Comparison of ENCODE assay signal across 11 mouse cellular contexts in the genomic region with DNA sequence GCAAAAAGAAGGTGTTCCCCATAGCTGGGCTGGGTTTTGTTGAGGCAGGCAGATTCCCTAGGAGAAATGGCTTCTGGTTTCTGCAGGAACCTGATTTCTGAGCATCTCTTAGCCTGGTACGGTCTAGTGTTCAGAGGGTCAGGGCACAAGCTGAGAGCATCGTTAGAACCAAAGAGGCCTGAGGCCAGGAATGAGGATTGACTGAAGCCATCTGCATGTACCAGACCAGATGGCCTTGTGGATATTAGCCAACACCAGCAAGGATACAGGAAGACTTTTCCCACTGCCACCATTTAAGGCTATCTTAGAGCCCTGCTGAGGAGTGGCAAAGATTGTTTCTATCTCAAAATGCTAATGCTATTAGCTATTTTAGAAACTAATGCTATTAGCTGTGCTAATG.
DNase-seq lines count a peak whose midpoint lies in the region; ATAC-seq and TF ChIP-seq lines count a peak whose summit lies in the region.
"Had no signal": no experiment of that assay in that cellular context is flagged by ENCODE, and none has a peak within 500 bp of the region (broad histone marks: within the 10 kb centered on the region; RNA-seq: fewer than 3 reads in every experiment).

No protein-coding gene starts in this region.

- no peaks in the 10 kb centered on the region for H3K4me1 ChIP-seq in kidney, adult 2 months (ENCODE audit: control insufficient read depth, insufficient read depth, low read length)
- peaks cover 6% of the 10 kb centered on the region; the same call in 1 of the 2 replicates for H3K4me1 ChIP-seq in lung, embryonic 16.5 days (replicated peaks; ENCODE audit: control insufficient read depth, insufficient read depth, low read length)
- H3K4me1 ChIP-seq: hindbrain, embryonic 13.5 days; midbrain, embryonic 15.5 days had no signal

- no peaks in the 10 kb centered on the region for H3K27me3 ChIP-seq in kidney, adult 2 months (replicated peaks; ENCODE audit: control insufficient read depth, insufficient read depth, low read length)
- no peaks in the 10 kb centered on the region for H3K27me3 ChIP-seq in lung, embryonic 16.5 days (ENCODE audit: control insufficient read depth, insufficient read depth, low read depth, low read length)
- H3K27me3 ChIP-seq: midbrain, embryonic 15.5 days had no signal

- H3K4me2 ChIP-seq in lung, embryonic 16.5 days (ENCODE audit: low read depth, low read length): no peak overlapping the region
- H3K4me2 ChIP-seq: hindbrain, embryonic 13.5 days; midbrain, embryonic 15.5 days had no signal

- no peak overlapping the region for H3K9ac ChIP-seq in lung, embryonic 16.5 days (ENCODE audit: low read length)
- H3K9ac ChIP-seq: hindbrain, embryonic 13.5 days; liver, postnatal 0 days; midbrain, embryonic 15.5 days had no signal

- no peak overlapping the region for H3K27ac ChIP-seq in kidney, adult 2 months (ENCODE audit: insufficient read depth, low read depth, low read length)
- H3K27ac ChIP-seq in lung, embryonic 16.5 days (ENCODE audit: low read length): no peak overlapping the region
- H3K27ac ChIP-seq: hindbrain, embryonic 13.5 days; midbrain, embryonic 15.5 days had no signal

- peak; percentile 63 for ATAC-seq in cerebellum, adult (ENCODE audit: insufficient number of reproducible peaks, low FRiP score, low TSS enrichment)
- ATAC-seq in lung, embryonic 16.5 days (ENCODE audit: low read depth): peak; percentile 28; the same call in 1 of the 2 replicates
- ATAC-seq: liver, postnatal 0 days; midbrain, embryonic 15.5 days had no signal

- no peak for TF ChIP-seq CTCF in kidney, adult 2 months (conservative IDR thresholded peaks at IDR 0.05; ENCODE audit: insufficient read depth, insufficient read length, low read depth, low read length)

- H3K9me3 ChIP-seq in lung, embryonic 16.5 days (ENCODE audit: control insufficient read depth, low read length): no peaks in the 10 kb centered on the region
- H3K9me3 ChIP-seq: hindbrain, embryonic 13.5 days; midbrain, embryonic 15.5 days had no signal

- 58% methylated on average over 2 of the region's 2 CpGs for WGBS in kidney, adult 2 months
- WGBS in lung, embryonic 16.5 days: 54% methylated on average over 2 of the region's 2 CpGs

- H3K36me3 ChIP-seq in kidney, adult 2 months (ENCODE audit: control insufficient read depth, insufficient read depth, low read length): no peaks in the 10 kb centered on the region
- no peaks in the 10 kb centered on the region for H3K36me3 ChIP-seq in lung, embryonic 16.5 days (ENCODE audit: control insufficient read depth, insufficient read depth, low read length)
- H3K36me3 ChIP-seq: hindbrain, embryonic 13.5 days; midbrain, embryonic 15.5 days had no signal

- DNase-seq in kidney, adult 2 months: peak; percentile 3
- no peak for DNase-seq in kidney, postnatal 25 days
- DNase-seq in cerebellum, postnatal 10 days: peak; percentile 93 to 95
- no peak for DNase-seq in testis, postnatal 10 days (ENCODE audit: low spot score)
- DNase-seq in right cerebral cortex, postnatal 25 days: no peak
- DNase-seq: liver, postnatal 0 days; thymus, adult 18-20 months had no signal

- no peak for TF ChIP-seq POLR2A in kidney, adult 2 months (IDR thresholded peaks at IDR 0.05; ENCODE audit: low read depth, low read length)

- H3K4me3 ChIP-seq in kidney, adult 2 months (ENCODE audit: insufficient read depth, low read depth, low read length): no peak overlapping the region
- no peak overlapping the region for H3K4me3 ChIP-seq in lung, embryonic 16.5 days (ENCODE audit: low read length)
- H3K4me3 ChIP-seq: hindbrain, embryonic 13.5 days; midbrain, embryonic 15.5 days had no signal

Comparison
In these comparisons a context has a peak if more than half of its experiments do, and no peak if none do; other contexts are left out.
1. DNase-seq: peak in kidney, adult 2 months (single experiment) and cerebellum, postnatal 10 days (2 of 2); none in kidney, postnatal 25 days (0 of 2), testis, postnatal 10 days (single experiment) and right cerebral cortex, postnatal 25 days (single experiment).